Mouse (Mus musculus) heart, adult 8-10 months (tissue): ENCODE measurements around the gene Cd2bp2. TPM values are rescaled to one million over a fixed set of nuclear protein-coding genes. Genes with fewer than 3 reads are reported as not detected.
A peak's percentile ranks its signal among the peaks of the same experiment; 100 is the strongest.

Experiments used
- DNase-seq: peaks from one replicate; pipeline ENCODE4 v3.0.0; 2022; ENCODE audit warnings: low spot score
- total RNA-seq, 4 experiments: library from RNA; stranded (reverse); gene quantifications; 2 replicates each; pipeline ENCODE4 v1.2.4; 2022

Gene Cd2bp2
- 10 to 100 TPM; 36.2 to 45.1 (median 40.6) TPM for total RNA-seq

DNA sequence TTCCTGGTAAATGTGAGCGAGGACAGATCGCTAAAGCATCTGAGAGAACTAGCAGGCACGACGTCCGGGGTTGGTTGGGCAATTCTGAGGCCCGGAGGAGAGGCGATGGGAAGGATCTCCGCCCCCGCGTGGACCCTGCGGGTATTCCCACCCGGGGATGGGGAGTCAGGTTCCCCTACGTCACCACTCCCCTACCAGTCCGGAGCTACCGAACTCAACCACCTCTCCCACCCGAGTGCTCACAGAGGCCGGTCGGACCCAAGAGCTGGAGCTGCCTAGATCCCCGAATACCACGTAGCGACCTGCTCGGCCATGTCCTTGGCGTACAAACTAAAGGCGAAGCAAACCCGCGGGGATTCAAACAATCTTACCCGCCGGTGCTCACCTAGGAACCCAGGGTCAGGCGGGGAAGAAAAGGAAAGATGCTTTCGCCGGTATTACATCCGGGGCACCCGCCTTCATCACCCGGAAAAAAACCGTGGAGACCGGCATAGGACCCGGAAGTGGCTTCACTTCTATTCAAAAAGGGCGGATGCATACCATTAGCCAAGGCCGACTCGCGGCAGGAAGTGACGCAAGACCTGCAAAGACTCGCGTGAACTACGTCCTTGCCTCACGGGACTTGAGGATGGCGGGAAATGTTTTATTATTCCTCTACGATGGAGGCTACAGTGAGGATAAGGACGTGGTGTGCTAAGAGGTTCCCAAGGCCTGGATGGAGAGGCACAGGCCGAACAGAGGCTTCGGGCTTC is at the start of gene Cd2bp2:
TSS of gene Cd2bp2 (minus strand) at position 507 of the 752 bp plus-strand sequence.
- DNase-seq = peak; percentile 98

DNA sequence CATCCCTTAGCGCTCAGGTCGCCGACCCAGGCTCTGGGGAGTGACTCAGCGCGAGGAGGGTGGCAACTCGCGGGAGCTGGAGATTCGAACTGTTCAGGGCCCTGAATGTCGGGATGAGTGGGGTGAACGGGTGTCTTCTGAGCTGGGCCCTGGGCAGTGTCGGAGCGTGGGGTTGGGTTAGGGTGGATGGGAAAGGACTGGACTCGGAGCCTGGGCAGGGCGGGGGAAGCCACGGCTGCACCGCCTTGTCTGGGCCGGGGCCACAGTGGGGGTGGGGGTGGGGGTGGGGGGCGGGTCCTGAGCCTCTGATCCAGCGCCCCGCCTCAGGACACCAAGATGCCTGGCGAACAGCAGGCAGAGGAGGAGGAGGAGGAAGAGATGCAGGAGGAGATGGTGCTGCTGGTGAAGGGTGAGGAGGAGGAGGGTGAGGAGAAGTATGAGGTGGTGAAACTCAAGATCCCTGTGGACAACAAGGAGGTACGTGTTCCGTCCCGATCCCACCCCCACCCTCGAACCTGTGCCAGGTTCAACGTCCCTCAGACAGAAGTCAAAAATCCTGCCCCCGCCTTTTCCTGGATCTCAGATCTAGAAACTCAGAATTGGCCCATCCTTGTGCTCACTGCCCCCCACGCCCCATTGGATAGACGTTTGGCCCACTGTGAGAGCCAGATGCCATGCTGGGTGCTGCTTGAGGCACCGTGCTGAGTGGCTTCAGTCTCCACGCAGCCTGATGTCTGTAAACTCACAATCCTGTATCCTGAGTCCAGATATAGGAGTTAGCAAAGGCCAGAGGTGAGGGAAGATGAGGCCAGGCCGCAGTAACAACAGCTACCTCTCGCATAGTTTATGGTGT is 49.0 kb upstream of the Cd2bp2 start:
- DNase-seq = no peak

DNA sequence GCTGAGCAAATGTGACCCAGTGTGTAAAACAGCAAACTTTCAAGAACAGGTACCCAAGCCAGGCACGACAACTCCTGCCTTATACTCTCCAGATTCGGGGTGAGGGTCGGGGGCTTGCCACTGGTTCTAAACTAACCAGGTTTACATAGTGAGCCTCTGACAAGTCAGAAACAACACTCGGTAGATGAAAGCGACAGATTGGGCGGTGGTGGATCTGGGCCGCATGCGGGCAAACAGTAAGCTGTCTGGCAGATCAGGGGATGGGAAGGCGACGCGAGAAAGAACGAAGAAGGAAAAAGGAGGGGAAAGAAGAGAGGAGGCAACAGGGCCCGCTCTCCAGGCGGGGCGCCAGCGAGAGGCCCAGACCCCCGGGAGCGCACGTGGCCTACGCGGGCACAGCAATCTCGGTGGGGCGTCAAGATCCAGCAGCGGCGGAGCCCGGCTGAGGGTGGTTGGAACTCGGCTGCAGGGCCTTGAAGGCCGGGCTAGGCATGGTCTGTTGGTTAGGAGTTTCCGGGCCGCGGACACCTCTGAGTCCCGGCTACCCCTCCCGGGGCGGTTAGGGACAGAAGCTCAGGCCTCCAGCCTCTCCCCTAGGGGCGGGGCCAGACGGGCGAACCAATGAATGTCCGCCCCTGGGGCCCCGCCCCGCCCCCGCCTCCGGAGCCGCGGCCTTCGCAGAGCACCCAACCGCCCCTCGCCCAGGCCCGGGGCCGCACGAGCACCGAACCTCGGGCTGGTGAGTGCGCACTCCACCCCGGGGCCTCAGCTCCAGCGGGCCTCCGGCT is 48.2 kb upstream of the Cd2bp2 start, which contains the start of gene Zfp771:
TSS of gene Zfp771 (plus strand) at position 405 of the 788 bp plus-strand sequence.
- DNase-seq = peak; percentile 90

DNA sequence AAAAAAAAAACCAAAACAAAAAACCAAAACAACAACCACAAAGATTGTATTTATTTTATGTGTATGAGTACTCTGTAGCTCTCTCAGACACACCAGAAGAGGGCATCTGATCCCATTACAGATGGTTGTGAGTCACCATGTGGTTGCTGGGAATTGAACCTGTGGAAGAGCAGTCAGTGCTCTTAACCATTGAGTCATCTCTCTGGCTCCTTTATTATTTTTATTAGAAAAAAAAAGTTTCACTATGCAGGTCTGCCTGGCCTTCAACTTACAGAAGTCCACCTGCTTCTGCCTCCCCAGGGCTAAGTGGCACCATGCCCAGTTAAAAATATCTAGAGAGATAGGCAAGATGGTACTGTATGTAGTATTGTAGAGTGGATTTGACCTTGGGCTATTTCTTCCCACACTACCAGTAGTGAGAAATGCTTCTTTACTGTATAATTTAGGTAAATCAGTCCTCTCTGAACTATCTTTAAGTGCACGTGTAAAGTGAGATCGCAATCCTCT is 47.6 kb upstream of the Cd2bp2 start:
- DNase-seq = no peak

- DNase-seq = no peak
These were observed 38.9 kb upstream of the Cd2bp2 start for GRCm38 (mm10) chr7:127234777-127235176.

DNA sequence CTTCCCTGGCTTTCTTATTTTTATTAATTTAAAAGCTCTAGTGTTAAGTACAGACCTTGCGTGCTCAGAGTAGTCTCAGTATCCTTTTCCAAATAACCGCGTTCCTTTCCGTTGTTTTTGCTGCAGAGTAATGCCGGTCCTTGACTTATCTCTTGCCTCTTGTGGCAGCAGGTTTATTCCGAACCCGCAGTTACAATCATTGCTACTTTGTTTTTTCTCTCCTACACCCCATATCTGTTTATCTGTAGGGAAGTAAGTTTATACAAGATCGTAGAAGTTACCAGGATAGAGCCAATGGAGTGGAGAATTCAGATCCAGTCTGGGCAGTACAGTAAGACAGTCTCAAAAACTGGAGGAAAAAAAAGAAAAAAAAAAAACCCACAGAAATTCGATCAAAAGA is 37.9 kb upstream of the Cd2bp2 start:
- no peak for DNase-seq

- no peak for DNase-seq
These were observed 37.5 kb upstream of the Cd2bp2 start for GRCm38 (mm10) chr7:127233368-127233749.

DNA sequence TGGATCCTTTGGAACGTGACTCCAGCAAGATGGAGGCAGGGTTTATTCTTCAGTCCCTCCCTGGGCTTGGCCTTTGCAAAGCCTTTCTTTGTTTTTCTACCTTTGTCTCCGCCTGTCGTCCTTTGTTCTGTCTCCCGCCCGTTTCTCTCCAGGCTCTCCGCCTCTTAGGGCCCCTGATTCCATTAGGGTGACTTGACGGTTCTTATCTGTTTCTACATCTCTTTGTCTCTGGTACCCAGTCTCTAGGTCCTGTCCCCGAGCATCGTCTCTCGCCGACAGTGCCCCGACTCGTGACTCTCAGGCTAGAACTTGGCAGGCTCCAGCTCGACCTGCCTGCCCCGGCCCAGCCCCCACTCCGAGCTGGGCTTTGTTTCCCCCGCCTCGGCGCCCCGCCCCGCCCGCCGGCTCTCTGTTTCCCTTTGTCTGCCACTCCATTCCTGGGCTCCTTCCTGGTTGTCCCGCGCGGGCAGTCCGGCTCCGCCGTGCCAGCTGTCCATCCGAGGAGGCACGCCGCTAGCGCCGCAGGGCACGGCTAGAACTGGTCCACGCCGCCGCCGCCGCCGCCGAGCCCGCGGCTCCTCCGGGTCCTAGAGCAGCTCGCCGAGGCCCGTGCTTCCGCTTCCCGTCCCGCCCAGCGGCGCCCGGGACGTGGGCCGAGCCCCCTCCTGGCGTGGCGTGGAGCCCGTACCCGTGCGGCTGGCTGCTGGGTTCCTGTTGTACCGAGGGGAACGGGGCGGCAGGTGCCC is 36.9 kb upstream of the Cd2bp2 start, which contains the start of the genes Zfp553 and Sept1:
TSS of gene Zfp553 (plus strand) at position 440 of the 746 bp plus-strand sequence.
TSS of gene Sept1 (minus strand) at position 509 of the 746 bp plus-strand sequence.
- DNase-seq = peak; percentile 74

GRCm38 (mm10) chr7:127231826-127232621 is 36.2 kb upstream of the Cd2bp2 start:
- DNase-seq = no peak

DNA sequence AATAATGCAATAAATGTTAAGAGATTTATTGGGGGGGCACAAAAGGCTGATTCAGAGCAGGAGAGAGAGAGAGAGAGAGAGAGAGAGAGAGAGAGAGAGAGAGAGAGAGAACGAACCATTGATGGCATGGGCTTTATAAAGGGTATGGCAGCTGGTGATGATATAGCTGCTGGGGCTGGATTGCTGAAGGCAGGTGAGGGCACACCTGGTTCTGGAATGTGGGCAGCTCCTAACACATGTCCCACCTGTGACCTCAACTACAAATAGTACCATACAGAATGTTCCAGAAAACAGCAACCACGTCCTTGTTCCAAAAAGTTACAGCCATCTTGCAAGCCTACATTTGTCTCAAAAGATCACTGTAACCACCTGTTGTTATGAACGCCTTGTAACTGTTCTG is 35.5 kb upstream of the Cd2bp2 start:
- no peak for DNase-seq

DNA sequence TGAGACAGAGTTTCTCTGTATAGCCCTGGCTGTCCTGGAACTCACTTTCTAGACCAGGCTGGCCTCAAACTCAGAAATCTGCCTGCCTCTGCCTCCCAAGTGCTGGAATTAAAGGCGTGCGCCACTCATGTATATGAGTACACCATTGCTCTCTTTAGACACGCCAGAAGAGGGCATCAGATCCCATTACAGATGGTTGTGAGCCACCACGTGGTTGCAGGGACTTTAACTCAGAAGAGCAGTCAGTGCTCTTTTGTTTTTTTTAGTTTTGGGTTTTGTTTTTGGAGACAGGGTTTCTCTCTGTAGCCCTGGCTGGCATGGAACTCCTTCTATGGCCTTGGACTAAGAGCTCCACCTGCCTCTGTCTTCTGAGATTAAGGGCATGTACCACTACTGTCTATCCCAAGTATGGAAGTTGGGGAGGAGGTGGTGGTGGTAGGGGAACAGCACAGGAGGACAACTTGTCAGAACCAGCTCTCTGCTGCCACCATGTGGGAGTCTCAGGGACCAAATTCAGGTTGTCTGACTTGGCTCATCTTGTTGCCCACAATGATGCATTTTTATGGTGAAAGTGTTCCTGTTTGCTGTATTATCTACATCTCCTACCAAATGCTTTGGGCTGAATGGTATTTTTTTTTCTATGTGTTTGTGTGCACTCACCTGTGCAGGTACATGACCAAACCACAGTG is 32.9 kb upstream of the Cd2bp2 start:
- DNase-seq = peak; percentile 61

DNA sequence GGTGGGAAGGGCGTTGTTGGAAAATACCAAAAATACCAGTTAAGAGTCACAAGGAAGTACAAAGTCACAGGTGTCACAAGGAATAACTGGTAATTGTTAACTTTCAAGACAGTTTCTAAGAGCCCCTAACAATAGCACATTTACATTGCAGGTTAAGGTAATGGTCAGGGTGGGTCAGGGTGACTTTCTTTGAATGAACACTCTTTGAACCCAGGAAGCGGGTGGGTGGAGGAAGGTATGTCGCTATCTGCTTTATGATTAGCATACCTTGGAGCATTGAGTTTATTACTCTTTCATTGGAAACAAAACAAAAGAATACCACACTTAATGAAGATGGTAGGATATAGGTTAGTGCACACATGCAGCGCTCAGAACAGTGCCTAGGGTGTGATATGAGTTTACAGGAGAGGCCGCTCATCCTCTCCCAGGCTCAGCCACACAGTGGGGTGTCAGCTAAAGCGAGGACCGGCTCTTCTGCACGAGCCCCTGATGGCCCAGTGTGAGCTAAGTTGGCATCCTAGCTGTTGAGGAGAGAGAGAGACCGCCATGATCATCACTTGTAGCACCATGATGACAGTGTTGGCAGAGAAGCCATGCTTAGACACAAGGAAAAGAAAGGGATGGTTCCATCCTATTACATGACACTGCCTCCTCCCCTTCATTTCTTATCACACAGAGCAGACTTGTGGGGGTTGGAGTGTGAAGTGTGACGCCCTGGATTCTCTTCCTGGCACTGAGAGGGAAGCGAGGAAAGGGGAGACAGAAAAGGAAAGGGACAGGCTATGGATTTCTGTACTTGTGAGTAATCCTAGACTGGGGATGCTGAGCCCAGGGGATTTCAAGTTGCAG is 29.5 kb upstream of the Cd2bp2 start:
- DNase-seq = no peak

DNA sequence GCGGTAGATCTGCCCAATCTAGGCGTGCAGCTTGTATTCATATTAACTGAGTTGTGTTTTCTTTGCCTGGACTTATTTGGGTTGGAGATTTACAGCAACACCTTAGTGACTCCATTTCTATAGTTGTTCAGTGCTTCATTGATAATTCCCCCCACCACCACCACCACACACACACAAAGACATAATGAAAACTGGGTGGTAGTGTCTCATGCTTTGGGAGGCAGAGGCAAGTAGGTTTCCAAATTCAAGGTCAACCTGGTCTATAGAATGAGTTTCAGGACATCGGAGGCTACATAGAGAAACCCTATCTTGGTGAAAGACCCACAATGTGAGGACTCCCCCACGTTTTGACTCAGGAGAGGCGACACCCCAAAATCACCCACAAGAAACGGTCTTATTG is 28.8 kb upstream of the Cd2bp2 start:
- no peak for DNase-seq

- no peak for DNase-seq
These were observed 27.9 kb upstream of the Cd2bp2 start for GRCm38 (mm10) chr7:127223515-127224478.

- DNase-seq = no peak
These were observed 27.3 kb upstream of the Cd2bp2 start for GRCm38 (mm10) chr7:127223106-127223505.

DNA sequence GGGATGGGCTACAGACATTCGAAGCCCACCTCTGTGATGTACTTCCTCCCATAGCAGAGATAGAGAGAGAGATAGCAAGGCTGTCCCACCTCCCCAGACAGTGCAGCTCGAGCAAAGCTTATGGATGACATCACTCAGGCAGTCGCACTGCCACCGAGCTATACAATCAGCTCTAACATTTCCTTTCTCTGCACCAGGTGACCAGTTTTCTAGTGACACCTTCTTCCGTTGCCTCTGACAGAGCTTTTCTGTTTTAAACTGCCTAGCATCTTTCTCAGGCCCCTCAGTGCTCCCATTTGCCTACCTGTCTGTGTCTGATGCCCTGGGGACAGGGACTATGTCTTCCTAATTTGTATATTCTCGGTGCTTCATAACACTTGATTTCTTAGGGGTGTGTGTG is 24.6 kb upstream of the Cd2bp2 start:
- no peak for DNase-seq

GRCm38 (mm10) chr7:127218670-127219069 is 22.8 kb upstream of the Cd2bp2 start:
- no peak for DNase-seq
